Mouse (Mus musculus) hindbrain, postnatal 0 days (tissue): ENCODE measurements at regions not wholly inside any gene's neighbourhood (a gene's known extent, or its start where the extent isn't known, plus 50 kb on each side); places are given as distances from the start of the nearest gene placed in this dataset.
A peak's percentile ranks its signal among the peaks of the same experiment; 100 is the strongest.
"Not testable (repeated sequence)": the region's sequence is repeated elsewhere in the genome, so short reads cannot be mapped to it uniquely, and the experiment has no call there.

Source experiments
- ATAC-seq: fragments of 200-750 bp; cut with Nextera tagmentation; 2 replicates; pipeline ENCODE4 v1.8.0; 2017; ENCODE audit warnings: mild to moderate bottlenecking, moderate TSS enrichment, moderate library complexity
- DNase-seq: peaks from one replicate; pipeline ENCODE4 v3.0.0-alpha.2; 2015; ENCODE audit warnings: low spot score
- H3K27ac ChIP-seq: fragments of 300-500 bp; sonication (generic); 2 replicates; pipeline ENCODE4 v1.5.1; 2014; ENCODE audit warnings: mild to moderate bottlenecking
- H3K27me3 ChIP-seq: fragments of 300-500 bp; sonication (generic); 2 replicates; pipeline ENCODE4 v1.6.1; 2014; ENCODE audit warnings: low read length, mixed read lengths; ENCODE audit not compliant: insufficient read depth
- H3K36me3 ChIP-seq: fragments of 300-500 bp; sonication (generic); 2 replicates; pipeline ENCODE4 v1.6.1; 2014; ENCODE audit warnings: low read length, mixed read lengths; ENCODE audit not compliant: insufficient read depth
- H3K4me1 ChIP-seq: fragments of 300-500 bp; sonication (generic); 2 replicates; pipeline ENCODE4 v1.6.1; 2014; ENCODE audit warnings: antibody characterized with exemption, low read length, mixed read lengths; ENCODE audit not compliant: insufficient read depth
- H3K4me2 ChIP-seq: fragments of 300-500 bp; sonication (generic); 2 replicates; pipeline ENCODE4 v1.6.1; 2014; ENCODE audit warnings: low read depth, mild to moderate bottlenecking, low read length, moderate library complexity, mixed read lengths
- H3K4me3 ChIP-seq: fragments of 300-500 bp; sonication (generic); 2 replicates; pipeline ENCODE4 v1.5.1; 2014; ENCODE audit warnings: low read length
- H3K9ac ChIP-seq: fragments of 300-500 bp; sonication (generic); replicated peaks from 2 replicates; pipeline ENCODE4 v1.6.1; 2014; ENCODE audit warnings: mild to moderate bottlenecking, low read length, moderate library complexity, mixed read lengths
- H3K9me3 ChIP-seq: fragments of 300-500 bp; sonication (generic); 2 replicates; pipeline ENCODE4 v1.6.1; 2016; ENCODE audit warnings: low read length, mixed read lengths
- CTCF ChIP-seq: IDR thresholded peaks from 2 replicates; pipeline ENCODE4 v1.5.1; 2016; ENCODE audit warnings: antibody characterized with exemption, control low read depth, low read depth
- WGBS: fragments of 180-500 bp; shearing (Covaris S2); extraction: QIAGEN DNeasy Blood & Tissue Kit; methylation state at CpG from one replicate; pipeline ENCODE4 v1.1.7; 2014; 5-methylcytosine and 5-hydroxymethylcytosine counted together

- no peak for ATAC-seq
- H3K27ac ChIP-seq, result 0 out of 2 replicates have a peak overlapping the region, but pooled peaks have one; percentile 2
Measured at GRCm38 (mm10) chr6:53201281-53201956, 85.7 kb upstream of the Creb5 start.

GRCm38 (mm10) chr6:53199474-53199873, 87.6 kb upstream of the Creb5 start:
- no peak overlapping the region for H3K4me2 ChIP-seq
- ATAC-seq, result no peak
- H3K9me3 ChIP-seq, result no peaks in the 10 kb centered on the region
- H3K36me3 ChIP-seq, result no peaks in the 10 kb centered on the region
- no peak overlapping the region for H3K4me3 ChIP-seq
- no peak overlapping the region for H3K9ac ChIP-seq
- 83% methylated on average over 2 of the region's 2 CpGs for WGBS
- TF ChIP-seq CTCF, result no peak
- H3K27me3 ChIP-seq, result no peaks in the 10 kb centered on the region
- H3K27ac ChIP-seq, result no peak overlapping the region
- peak; percentile 40 for DNase-seq
- H3K4me1 ChIP-seq, result peaks cover 11% of the 10 kb centered on the region; the same call in 1 of the 2 replicates

More at GRCm38 (mm10) chr6:53201281-53201956, 85.7 kb upstream of the Creb5 start:
- H3K9me3 ChIP-seq, result no peaks in the 10 kb centered on the region
- H3K36me3 ChIP-seq, result no peaks in the 10 kb centered on the region
- no peak overlapping the region for H3K4me2 ChIP-seq
- 18% methylated on average over 10 of the region's 10 CpGs for WGBS
- no peak for TF ChIP-seq CTCF
- H3K9ac ChIP-seq, result no peak overlapping the region
- no peak overlapping the region for H3K4me3 ChIP-seq
- peaks cover 11% of the 10 kb centered on the region; the same call in 1 of the 2 replicates for H3K4me1 ChIP-seq
- DNase-seq, result peak; percentile 26
- H3K27me3 ChIP-seq, result no peaks in the 10 kb centered on the region

GRCm38 (mm10) chr6:53182131-53182530, 104.9 kb upstream of the Creb5 start:
- ATAC-seq, H3K27me3 ChIP-seq, H3K36me3 ChIP-seq, DNase-seq, H3K27ac ChIP-seq, H3K9ac ChIP-seq, H3K9me3 ChIP-seq, H3K4me2 ChIP-seq, H3K4me3 ChIP-seq, H3K4me1 ChIP-seq: not testable (repeated sequence)
- 94% methylated on average over 17 of the region's 17 CpGs for WGBS

- 21% methylated on average over 10 of the region's 10 CpGs for WGBS
- peak overlapping the region; percentile 23 for H3K4me3 ChIP-seq
Measured at GRCm38 (mm10) chr6:53164423-53164841, 96.0 kb upstream of the Jazf1 start.

GRCm38 (mm10) chr6:53163091-53163490, 94.7 kb upstream of the Jazf1 start:
- Histone ChIP-seq H3K27me3 (no peaks in the 10 kb centered on the region), H3K9ac (no peak overlapping the region), H3K4me2 (no peak overlapping the region), H3K4me3 (no peak overlapping the region), H3K27ac (no peak overlapping the region), H3K9me3 (no peaks in the 10 kb centered on the region), H3K4me1 (no peaks in the 10 kb centered on the region), H3K36me3 (no peaks in the 10 kb centered on the region)
- TF ChIP-seq CTCF, result no peak
- 87% methylated on average over 7 of the region's 7 CpGs for WGBS
- ATAC-seq, result no peak
- DNase-seq, result no peak

More at GRCm38 (mm10) chr6:53164423-53164841, 96.0 kb upstream of the Jazf1 start:
- Histone ChIP-seq H3K36me3 (no peaks in the 10 kb centered on the region), H3K9ac (no peak overlapping the region), H3K27me3 (no peaks in the 10 kb centered on the region), H3K9me3 (no peaks in the 10 kb centered on the region), H3K4me2 (peak overlapping the region; percentile 48), H3K27ac (no peak overlapping the region), H3K4me1 (no peaks in the 10 kb centered on the region)
- ATAC-seq (no peak), DNase-seq (peak; percentile 79)
- peak; percentile 71 for TF ChIP-seq CTCF

GRCm38 (mm10) chr6:53161627-53162026, 93.2 kb upstream of the Jazf1 start:
- 85% methylated on average over 2 of the region's 2 CpGs for WGBS
- H3K9ac ChIP-seq, result no peak overlapping the region
- no peaks in the 10 kb centered on the region for H3K9me3 ChIP-seq
- H3K4me3 ChIP-seq, result no peak overlapping the region
- H3K27me3 ChIP-seq, result no peaks in the 10 kb centered on the region
- H3K36me3 ChIP-seq, result no peaks in the 10 kb centered on the region
- no peak overlapping the region for H3K4me2 ChIP-seq
- TF ChIP-seq CTCF, result no peak
- no peak overlapping the region for H3K27ac ChIP-seq
- H3K4me1 ChIP-seq, result no peaks in the 10 kb centered on the region
- DNase-seq (no peak), ATAC-seq (no peak)

GRCm38 (mm10) chr6:53154621-53155020, 86.2 kb upstream of the Jazf1 start:
- Histone ChIP-seq H3K9ac (no peak overlapping the region), H3K4me1 (no peaks in the 10 kb centered on the region), H3K4me3 (no peak overlapping the region), H3K27ac (no peak overlapping the region), H3K9me3 (no peaks in the 10 kb centered on the region), H3K27me3 (no peaks in the 10 kb centered on the region), H3K36me3 (no peaks in the 10 kb centered on the region), H3K4me2 (no peak overlapping the region)
- no peak for DNase-seq
- TF ChIP-seq CTCF, result no peak
- WGBS, result 78% methylated on average over 4 of the region's 4 CpGs
- no peak for ATAC-seq
